Mouse (Mus musculus) hindbrain, embryonic 12.5 days (tissue): ENCODE results near the gene Map4k1. TPM values are rescaled to one million over a fixed set of nuclear protein-coding genes. Genes with fewer than 3 reads are reported as not detected.

Experiments used
- ATAC-seq: fragments of 200-750 bp; cut with Nextera tagmentation; 2 replicates; pipeline ENCODE4 v1.8.0; 2017; ENCODE audit warnings: moderate TSS enrichment; ENCODE audit not compliant: low FRiP score
- H3K27ac ChIP-seq: fragments of 300-500 bp; sonication (generic); 2 replicates; pipeline ENCODE4 v1.5.1; 2016; ENCODE audit warnings: mild to moderate bottlenecking
- H3K27me3 ChIP-seq: fragments of 300-500 bp; sonication (generic); 2 replicates; pipeline ENCODE4 v1.6.1; 2016; ENCODE audit warnings: mild to moderate bottlenecking
- H3K36me3 ChIP-seq: fragments of 300-500 bp; sonication (generic); 2 replicates; pipeline ENCODE4 v1.6.1; 2016; ENCODE audit warnings: mild to moderate bottlenecking
- H3K4me1 ChIP-seq: fragments of 300-500 bp; sonication (generic); 2 replicates; pipeline ENCODE4 v1.6.1; 2016
- H3K4me2 ChIP-seq: fragments of 300-500 bp; sonication (generic); replicated peaks from 2 replicates; pipeline ENCODE4 v1.6.1; 2016; ENCODE audit warnings: mild to moderate bottlenecking
- H3K4me3 ChIP-seq: fragments of 300-500 bp; sonication (generic); 2 replicates; pipeline ENCODE4 v1.5.1; 2016; ENCODE audit warnings: mild to moderate bottlenecking
- H3K9ac ChIP-seq: fragments of 300-500 bp; sonication (generic); 2 replicates; pipeline ENCODE4 v1.6.1; 2016; ENCODE audit warnings: mild to moderate bottlenecking, moderate library complexity
- H3K9me3 ChIP-seq: fragments of 300-500 bp; sonication (generic); replicated peaks from 2 replicates; pipeline ENCODE4 v1.6.1; 2016; ENCODE audit warnings: mild to moderate bottlenecking
- WGBS: fragments of 180-500 bp; shearing (Covaris S2); methylation state at CpG from one replicate; pipeline ENCODE4 v1.1.7; 2016; 5-methylcytosine and 5-hydroxymethylcytosine counted together
- polyA plus RNA-seq: library from polyadenylated mRNA; unstranded; fragments of >200 nt; fragmentation: Nextera tagmentation; extraction: Ambion mirVana; gene quantifications from 2 replicates; pipeline ENCODE4 v1.2.1, GENCODE M21; 2016

Map4k1 gene
- polyA plus RNA-seq, result 4.9 and 5.4 TPM in 2 replicates

GRCm38 (mm10) chr7:28981651-28982273 is at the start of gene Map4k1, which contains the start of gene Eif3k:
TSS of gene Map4k1 (plus strand) at chr7:28982050.
TSS of gene Eif3k (minus strand) at chr7:28981864.
- H3K27ac ChIP-seq, result peak within 1 kb of the TSS; percentile 68; the same call in 1 of the 2 replicates

GRCm38 (mm10) chr7:28932421-28933041 is 49.3 kb upstream of the Map4k1 start:
- Histone ChIP-seq H3K4me3 (no peak overlapping the region), H3K9ac (no peak overlapping the region; the same call in 1 of the 2 replicates), H3K4me2 (no peak overlapping the region), H3K27ac (no peak overlapping the region), H3K27me3 (no peaks in the 10 kb centered on the region), H3K9me3 (no peaks in the 10 kb centered on the region), H3K4me1 (peaks cover 30% of the 10 kb centered on the region), H3K36me3 (0 out of 2 replicates have a peak, but pooled peaks cover 3% of the 10 kb centered on the region)
- WGBS, result 86% methylated on average over 6 of the region's 6 CpGs
- ATAC-seq, result no peak

More at GRCm38 (mm10) chr7:28981651-28982273, at the start of gene Map4k1, which contains the start of gene Eif3k:
- H3K36me3 ChIP-seq, result peaks cover 28% of the 10 kb centered on the region
- H3K27me3 ChIP-seq, result no peaks in the 10 kb centered on the region
- WGBS, result under 1% methylated on average over 36 of the region's 36 CpGs
- peak; percentile 95 for ATAC-seq
- H3K4me2 ChIP-seq, result peak within 1 kb of the TSS; percentile 97
- peak within 1 kb of the TSS; percentile 78 for H3K9ac ChIP-seq
- no peaks in the 10 kb centered on the region for H3K9me3 ChIP-seq
- peak within 1 kb of the TSS; percentile 77 for H3K4me3 ChIP-seq
- H3K4me1 ChIP-seq, result peaks cover 14% of the 10 kb centered on the region

- Histone ChIP-seq H3K36me3 (0 out of 2 replicates have a peak, but pooled peaks cover 3% of the 10 kb centered on the region), H3K4me1 (peaks cover 39% of the 10 kb centered on the region), H3K9me3 (no peaks in the 10 kb centered on the region), H3K27me3 (no peaks in the 10 kb centered on the region), H3K27ac (no peak overlapping the region), H3K9ac (no peak overlapping the region), H3K4me3 (no peak overlapping the region), H3K4me2 (no peak overlapping the region)
- WGBS, result 85% methylated on average over 2 of the region's 2 CpGs
- no peak for ATAC-seq
Observed at GRCm38 (mm10) chr7:28933825-28934224, 48.0 kb upstream of the Map4k1 start.

DNA sequence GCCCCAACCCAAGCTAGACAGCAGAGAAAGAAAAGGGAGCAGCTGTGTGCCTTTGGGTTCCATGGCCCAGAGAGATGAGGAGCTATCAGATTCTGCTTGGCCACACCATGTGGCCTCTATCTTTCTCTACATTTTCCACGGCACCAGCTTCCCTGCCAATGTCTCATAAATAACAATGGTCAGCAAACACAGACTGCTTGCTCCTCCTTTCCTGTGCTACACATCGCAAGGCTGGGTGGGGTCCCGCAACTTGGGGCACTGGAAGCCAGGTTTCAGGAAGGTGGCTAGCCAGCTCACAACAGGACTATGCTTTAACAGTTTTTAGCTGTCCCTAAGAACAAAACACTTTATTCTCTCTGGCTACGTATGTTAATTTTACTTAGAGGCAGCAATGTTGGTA is 45.1 kb upstream of the Map4k1 start:
- no peaks in the 10 kb centered on the region for H3K27me3 ChIP-seq
- H3K9me3 ChIP-seq, result no peaks in the 10 kb centered on the region
- WGBS, result 56% methylated on average over 4 of the region's 4 CpGs
- H3K9ac ChIP-seq, result no peak overlapping the region
- no peak overlapping the region for H3K4me2 ChIP-seq
- H3K4me1 ChIP-seq, result peaks cover 46% of the 10 kb centered on the region
- ATAC-seq, result no peak
- 0 out of 2 replicates have a peak, but pooled peaks cover 3% of the 10 kb centered on the region for H3K36me3 ChIP-seq
- no peak overlapping the region for H3K4me3 ChIP-seq
- peak overlapping the region; percentile 5; the same call in 1 of the 2 replicates for H3K27ac ChIP-seq

GRCm38 (mm10) chr7:28938654-28939053 is 43.2 kb upstream of the Map4k1 start:
- ATAC-seq, result no peak
- Histone ChIP-seq H3K9me3 (no peaks in the 10 kb centered on the region), H3K9ac (no peak overlapping the region), H3K4me1 (peaks cover 44% of the 10 kb centered on the region), H3K4me2 (no peak overlapping the region), H3K36me3 (0 out of 2 replicates have a peak, but pooled peaks cover under 1% of the 10 kb centered on the region), H3K4me3 (no peak overlapping the region), H3K27me3 (no peaks in the 10 kb centered on the region), H3K27ac (0 out of 2 replicates have a peak overlapping the region, but pooled peaks have one; percentile 13)
- WGBS, result 55% methylated on average over 4 of the region's 4 CpGs

GRCm38 (mm10) chr7:28939418-28940183 is 42.2 kb upstream of the Map4k1 start:
- no peak overlapping the region for H3K9ac ChIP-seq
- H3K9me3 ChIP-seq, result no peaks in the 10 kb centered on the region
- WGBS, result 87% methylated on average over 7 of the region's 7 CpGs
- H3K36me3 ChIP-seq, result no peaks in the 10 kb centered on the region
- H3K4me2 ChIP-seq, result no peak overlapping the region
- no peaks in the 10 kb centered on the region for H3K27me3 ChIP-seq
- peaks cover 44% of the 10 kb centered on the region for H3K4me1 ChIP-seq
- H3K4me3 ChIP-seq, result no peak overlapping the region
- ATAC-seq, result no peak
- no peak overlapping the region for H3K27ac ChIP-seq

- no peak overlapping the region for H3K4me3 ChIP-seq
- peaks cover 59% of the 10 kb centered on the region for H3K4me1 ChIP-seq
- H3K36me3 ChIP-seq, result no peaks in the 10 kb centered on the region
- H3K27me3 ChIP-seq, result no peaks in the 10 kb centered on the region
- peak overlapping the region; percentile 71; the same call in 1 of the 2 replicates for H3K27ac ChIP-seq
- H3K9ac ChIP-seq, result no peak overlapping the region
- ATAC-seq, result no peak
- WGBS, result 73% methylated on average over 4 of the region's 4 CpGs
- H3K9me3 ChIP-seq, result no peaks in the 10 kb centered on the region
- no peak overlapping the region for H3K4me2 ChIP-seq
Observed at GRCm38 (mm10) chr7:28941129-28941528, 40.7 kb upstream of the Map4k1 start.

DNA sequence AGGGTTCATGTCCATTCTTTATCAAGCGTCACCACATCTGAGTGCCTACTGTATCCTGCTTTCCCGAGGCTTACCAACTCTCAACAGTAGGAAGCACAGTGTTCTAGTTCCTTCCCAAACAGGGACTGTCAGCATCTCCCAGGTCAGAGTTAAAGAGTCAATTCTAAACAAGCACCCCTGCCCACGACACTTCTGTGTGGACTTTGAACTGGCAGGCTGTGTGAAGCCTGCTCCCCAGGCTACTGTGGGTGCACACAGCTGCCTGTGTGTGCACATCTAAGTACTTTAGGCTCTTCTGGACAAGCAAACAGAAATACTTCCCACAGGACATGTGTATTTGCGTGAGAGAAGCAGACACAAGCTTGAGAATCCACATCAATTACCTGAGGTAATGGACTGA is 40.3 kb upstream of the Map4k1 start:
- Histone ChIP-seq H3K9ac (no peak overlapping the region), H3K4me1 (peaks cover 60% of the 10 kb centered on the region), H3K27me3 (no peaks in the 10 kb centered on the region), H3K9me3 (no peaks in the 10 kb centered on the region), H3K27ac (peak overlapping the region; percentile 71), H3K36me3 (no peaks in the 10 kb centered on the region), H3K4me2 (no peak overlapping the region), H3K4me3 (no peak overlapping the region)
- ATAC-seq, result no peak
- 87% methylated on average over 4 of the region's 4 CpGs for WGBS

- Histone ChIP-seq H3K36me3 (no peaks in the 10 kb centered on the region; the same call in 1 of the 2 replicates), H3K4me2 (no peak overlapping the region), H3K4me3 (no peak overlapping the region), H3K9ac (no peak overlapping the region), H3K27me3 (no peaks in the 10 kb centered on the region), H3K4me1 (peaks cover 59% of the 10 kb centered on the region), H3K27ac (peak overlapping the region; percentile 23; the same call in 1 of the 2 replicates), H3K9me3 (no peaks in the 10 kb centered on the region)
- no peak for ATAC-seq
- 77% methylated on average over 5 of the region's 5 CpGs for WGBS
Observed at GRCm38 (mm10) chr7:28943451-28944180, 38.2 kb upstream of the Map4k1 start.

GRCm38 (mm10) chr7:28944756-28945415 is 37.0 kb upstream of the Map4k1 start:
- H3K36me3 ChIP-seq, result peaks cover 3% of the 10 kb centered on the region; the same call in 1 of the 2 replicates
- H3K27me3 ChIP-seq, result no peaks in the 10 kb centered on the region
- H3K4me1 ChIP-seq, result peaks cover 58% of the 10 kb centered on the region
- H3K4me2 ChIP-seq, result no peak overlapping the region
- H3K4me3 ChIP-seq, result no peak overlapping the region
- H3K9ac ChIP-seq, result no peak overlapping the region
- no peaks in the 10 kb centered on the region for H3K9me3 ChIP-seq
- WGBS, result 48% methylated on average over 6 of the region's 6 CpGs
- no peak for ATAC-seq
- peak overlapping the region; percentile 69 for H3K27ac ChIP-seq
